Mouse (Mus musculus) CH12.LX (cell line): ENCODE measurements at regions not wholly inside any gene's neighbourhood (a gene's known extent, or its start where the extent isn't known, plus 50 kb on each side); places are given as distances from the start of the nearest gene placed in this dataset.
"Not testable (repeated sequence)": the region's sequence is repeated elsewhere in the genome, so short reads cannot be mapped to it uniquely, and the experiment has no call there.

Source experiments
- CTCF ChIP-seq, 2 experiments: IDR thresholded peaks in 1 of 2; conservative IDR thresholded peaks in 1 of 2; 2 replicates each; pipeline ENCODE4 v1.5.1; 2011 to 2012; ENCODE audit warnings: low read depth in 2 of 2, low read length in 2 of 2, improper control_type of control experiment in 1 of 2, inconsistent platforms in 1 of 2, mild to moderate bottlenecking in 1 of 2, moderate library complexity in 1 of 2
- E2F4 ChIP-seq: IDR thresholded peaks from 2 replicates; pipeline ENCODE4 v1.6.1; 2011; ENCODE audit warnings: low read depth, low read length, improper control_type of control experiment; ENCODE audit not compliant: insufficient replicate concordance
- JUN ChIP-seq: IDR thresholded peaks from 2 replicates; pipeline ENCODE4 v1.6.1; 2011; ENCODE audit warnings: low read depth, mild to moderate bottlenecking, low read length, improper control_type of control experiment, moderate library complexity; ENCODE audit not compliant: insufficient read depth
- KAT2A ChIP-seq: IDR thresholded peaks from 2 replicates; pipeline ENCODE4 v1.6.1; 2012; ENCODE audit warnings: low read length, improper control_type of control experiment, inconsistent platforms; ENCODE audit not compliant: insufficient replicate concordance
- NELFE ChIP-seq: IDR thresholded peaks from 2 replicates; pipeline ENCODE4 v1.6.1; 2011; ENCODE audit warnings: low read depth, low read length, improper control_type of control experiment
- NRF1 ChIP-seq: IDR thresholded peaks from 2 replicates; pipeline ENCODE4 v1.6.1; 2014; ENCODE audit warnings: low read depth, mild to moderate bottlenecking, inconsistent platforms, low read length, improper control_type of control experiment, moderate library complexity
- TBP ChIP-seq: conservative IDR thresholded peaks from 2 replicates; pipeline ENCODE4 v1.6.1; 2011; ENCODE audit warnings: low read depth, low read length, improper control_type of control experiment
- UBTF ChIP-seq: IDR thresholded peaks from 2 replicates; pipeline ENCODE4 v1.6.1; 2012; ENCODE audit warnings: low read depth, mild to moderate bottlenecking, inconsistent platforms, low read length, improper control_type of control experiment, moderate library complexity

GRCm38 (mm10) chr5:5822666-5823065 lies 73.5 kb upstream of the Steap1 start:
- not testable (repeated sequence) for TF ChIP-seq KAT2A; CTCF (conservative IDR thresholded peaks at IDR 0.05 in 1 of 2, IDR thresholded peaks at IDR 0.05 in 1 of 2; ENCODE audit: low read depth in 2 of 2, low read length in 2 of 2); JUN; UBTF; NRF1; E2F4; NELFE; TBP
